Mouse (Mus musculus) lung, embryonic 14.5 days (tissue): ENCODE results near the gene Gm9817. TPM values are rescaled to one million over a fixed set of nuclear protein-coding genes. Genes with fewer than 3 reads are reported as not detected.
"Not testable (repeated sequence)": the region's sequence is repeated elsewhere in the genome, so short reads cannot be mapped to it uniquely, and the experiment has no call there.

Experiments
- ATAC-seq: fragments of 200-750 bp; cut with Nextera tagmentation; 2 replicates; pipeline ENCODE4 v1.8.0; 2017; ENCODE audit warnings: mild to moderate bottlenecking, moderate TSS enrichment, moderate library complexity; ENCODE audit not compliant: insufficient read depth
- DNase-seq: peaks from one replicate; pipeline ENCODE4 v3.0.0-alpha.2; 2015
- H3K27ac ChIP-seq: fragments of 300-500 bp; sonication (generic); 2 replicates; pipeline ENCODE4 v1.5.1; 2014; ENCODE audit warnings: low read depth, mild to moderate bottlenecking, moderate library complexity
- H3K27me3 ChIP-seq: fragments of 300-500 bp; sonication (generic); 2 replicates; pipeline ENCODE4 v1.6.1; 2014; ENCODE audit warnings: low read length, control low read depth; ENCODE audit not compliant: insufficient read depth
- H3K36me3 ChIP-seq: fragments of 300-500 bp; sonication (generic); 2 replicates; pipeline ENCODE4 v1.6.1; 2014; ENCODE audit warnings: control low read depth; ENCODE audit not compliant: insufficient read depth
- H3K4me1 ChIP-seq: fragments of 300-500 bp; sonication (generic); 2 replicates; pipeline ENCODE4 v1.6.1; 2014; ENCODE audit warnings: antibody characterized with exemption, control low read depth; ENCODE audit not compliant: insufficient read depth
- H3K4me2 ChIP-seq: fragments of 300-500 bp; sonication (generic); 2 replicates; pipeline ENCODE4 v1.6.1; 2014; ENCODE audit warnings: mild to moderate bottlenecking
- H3K4me3 ChIP-seq: fragments of 300-500 bp; sonication (generic); 2 replicates; pipeline ENCODE4 v1.5.1; 2014; ENCODE audit warnings: low read depth, low read length
- H3K9ac ChIP-seq: fragments of 300-500 bp; sonication (generic); 2 replicates; pipeline ENCODE4 v1.6.1; 2014
- H3K9me3 ChIP-seq: fragments of 300-500 bp; sonication (generic); 2 replicates; pipeline ENCODE4 v1.6.1; 2016; ENCODE audit warnings: low read depth, low read length, control low read depth
- CTCF ChIP-seq: IDR thresholded peaks from 2 replicates; pipeline ENCODE4 v1.5.1; 2016; ENCODE audit warnings: antibody characterized with exemption, low read depth
- WGBS: fragments of 180-500 bp; shearing (Covaris S2); extraction: QIAGEN DNeasy Blood & Tissue Kit; methylation state at CpG from one replicate; pipeline ENCODE4 v1.1.7; 2014; 5-methylcytosine and 5-hydroxymethylcytosine counted together
- polyA plus RNA-seq: library from polyadenylated mRNA; unstranded; fragments of >200 nt; fragmentation: Nextera tagmentation; extraction: Ambion mirVana; gene quantifications from 2 replicates; pipeline ENCODE4 v1.2.1, GENCODE M21; 2014

Gm9817 gene
- polyA plus RNA-seq, result not detected in 2 replicates

- not testable (repeated sequence) for H3K4me2 ChIP-seq, H3K4me3 ChIP-seq, H3K27me3 ChIP-seq, DNase-seq, H3K27ac ChIP-seq, H3K4me1 ChIP-seq, ATAC-seq, H3K9me3 ChIP-seq, H3K36me3 ChIP-seq, H3K9ac ChIP-seq
- WGBS, result 52% methylated on average over 16 of the region's 16 CpGs
Measured at GRCm38 (mm10) chr13:45078392-45078791, at the start of gene Gm9817. TSS of gene Gm9817 (plus strand) at chr13:45078692.

DNA sequence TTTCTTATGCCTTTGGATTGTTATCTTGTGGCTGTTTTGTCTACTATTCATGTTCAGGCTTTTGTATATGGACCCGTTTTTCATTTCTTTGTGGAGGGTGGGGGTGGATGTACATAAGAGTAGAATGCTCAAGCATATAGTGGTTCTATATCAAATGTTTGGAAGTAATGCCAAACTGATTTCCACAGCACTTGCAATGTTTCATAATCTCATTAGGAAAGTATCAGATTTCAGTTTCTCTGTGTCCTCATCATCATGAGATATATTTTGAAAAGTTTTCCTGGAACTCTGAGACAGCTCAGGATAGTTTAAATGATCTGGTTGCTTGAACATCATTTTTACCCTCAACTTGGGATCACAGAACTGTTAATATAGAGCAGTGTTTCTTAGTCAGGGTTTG lies 48.7 kb upstream of the Gm9817 start:
- H3K9ac ChIP-seq, result no peak overlapping the region
- H3K36me3 ChIP-seq, result no peaks in the 10 kb centered on the region
- H3K4me3 ChIP-seq, result no peak overlapping the region
- DNase-seq (no peak), ATAC-seq (no peak)
- no peak for TF ChIP-seq CTCF
- no peak overlapping the region for H3K4me2 ChIP-seq
- H3K4me1 ChIP-seq, result no peaks in the 10 kb centered on the region
- 58% methylated on average over 1 of the region's 1 CpGs for WGBS
- H3K9me3 ChIP-seq, result no peaks in the 10 kb centered on the region
- H3K27me3 ChIP-seq, result no peaks in the 10 kb centered on the region
- no peak overlapping the region for H3K27ac ChIP-seq

DNA sequence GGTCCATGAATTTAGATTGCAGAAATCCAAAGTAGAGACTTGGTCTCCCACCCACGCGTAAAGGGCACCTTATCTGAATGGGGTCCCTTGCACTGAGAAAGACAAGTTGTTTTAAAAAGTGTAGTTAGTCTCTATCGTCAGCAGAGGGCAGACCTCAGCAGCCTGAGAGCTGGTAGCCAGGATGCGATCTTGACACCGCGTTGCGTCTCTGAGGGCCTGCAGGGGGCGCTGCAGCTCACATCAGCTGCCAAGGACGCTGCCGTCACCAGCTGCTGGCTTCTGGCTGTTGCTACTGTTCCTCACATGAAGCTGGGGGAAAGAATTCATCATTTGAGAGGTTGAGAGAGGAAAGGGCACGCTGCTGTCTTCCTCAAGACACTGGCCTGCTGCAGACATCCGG lies 47.7 kb upstream of the Gm9817 start:
- Histone ChIP-seq H3K9me3 (no peaks in the 10 kb centered on the region), H3K4me3 (no peak overlapping the region), H3K4me2 (peak overlapping the region; percentile 44), H3K36me3 (no peaks in the 10 kb centered on the region), H3K9ac (no peak overlapping the region), H3K27me3 (no peaks in the 10 kb centered on the region), H3K27ac (peak overlapping the region; percentile 69; the same call in 1 of the 2 replicates), H3K4me1 (no peaks in the 10 kb centered on the region)
- peak; percentile 48 for ATAC-seq
- WGBS, result 4% methylated on average over 12 of the region's 12 CpGs
- peak; percentile 97 for DNase-seq
- TF ChIP-seq CTCF, result peak; percentile 100

- H3K9ac ChIP-seq, result no peak overlapping the region
- no peaks in the 10 kb centered on the region for H3K27me3 ChIP-seq
- TF ChIP-seq CTCF, result no peak
- no peak overlapping the region for H3K4me3 ChIP-seq
- H3K36me3 ChIP-seq, result no peaks in the 10 kb centered on the region
- DNase-seq, result no peak
- peak overlapping the region; percentile 69; the same call in 1 of the 2 replicates for H3K27ac ChIP-seq
- peak overlapping the region; percentile 44 for H3K4me2 ChIP-seq
- no peaks in the 10 kb centered on the region for H3K4me1 ChIP-seq
- 26% methylated on average over 10 of the region's 10 CpGs for WGBS
- H3K9me3 ChIP-seq, result no peaks in the 10 kb centered on the region
- ATAC-seq, result peak; percentile 33; the same call in 1 of the 2 replicates
Measured at GRCm38 (mm10) chr13:45031314-45031713, 47.2 kb upstream of the Gm9817 start.

DNA sequence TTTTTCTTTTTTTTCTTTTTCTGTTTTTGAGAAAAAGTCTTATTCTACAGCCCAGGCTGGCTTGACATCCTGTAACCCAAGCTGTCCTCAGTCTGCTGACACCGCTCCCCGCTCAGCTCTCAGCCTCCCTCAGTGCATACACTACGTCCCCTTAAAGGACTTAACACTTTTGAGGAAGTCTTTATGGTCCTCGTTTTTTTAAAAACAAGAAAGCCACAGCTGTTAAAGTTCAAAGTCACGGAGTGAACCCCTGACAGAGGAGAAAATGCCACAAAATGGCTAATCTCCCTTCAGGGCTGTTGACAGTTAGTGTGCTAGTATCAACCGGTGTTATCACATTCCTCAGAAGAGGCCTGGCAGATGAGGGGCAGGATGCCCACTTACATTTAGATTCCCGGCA lies 46.7 kb upstream of the Gm9817 start:
- WGBS, result 22% methylated on average over 7 of the region's 7 CpGs
- Histone ChIP-seq H3K9ac (no peak overlapping the region), H3K9me3 (no peaks in the 10 kb centered on the region), H3K27ac (peak overlapping the region; percentile 5; the same call in 1 of the 2 replicates), H3K36me3 (no peaks in the 10 kb centered on the region), H3K4me2 (no peak overlapping the region), H3K4me1 (no peaks in the 10 kb centered on the region), H3K4me3 (no peak overlapping the region), H3K27me3 (no peaks in the 10 kb centered on the region)
- ATAC-seq (peak; percentile 94), DNase-seq (peak; percentile 86)
- no peak for TF ChIP-seq CTCF

GRCm38 (mm10) chr13:45032484-45032883 lies 46.0 kb upstream of the Gm9817 start:
- Histone ChIP-seq H3K4me3 (no peak overlapping the region), H3K27me3 (no peaks in the 10 kb centered on the region), H3K4me2 (no peak overlapping the region), H3K4me1 (no peaks in the 10 kb centered on the region), H3K27ac (no peak overlapping the region), H3K36me3 (no peaks in the 10 kb centered on the region), H3K9me3 (no peaks in the 10 kb centered on the region), H3K9ac (no peak overlapping the region)
- no peak for ATAC-seq
- no peak for TF ChIP-seq CTCF
- no peak for DNase-seq
- WGBS, result 65% methylated on average over 4 of the region's 4 CpGs

- ATAC-seq (no peak), DNase-seq (no peak)
- H3K27ac ChIP-seq, result no peak overlapping the region
- no peak for TF ChIP-seq CTCF
- no peaks in the 10 kb centered on the region for H3K36me3 ChIP-seq
- H3K4me3 ChIP-seq, result no peak overlapping the region
- H3K9ac ChIP-seq, result no peak overlapping the region
- no peak overlapping the region for H3K4me2 ChIP-seq
- H3K9me3 ChIP-seq, result no peaks in the 10 kb centered on the region
- no peaks in the 10 kb centered on the region for H3K4me1 ChIP-seq
- no peaks in the 10 kb centered on the region for H3K27me3 ChIP-seq
- 85% methylated on average over 10 of the region's 10 CpGs for WGBS
Measured at GRCm38 (mm10) chr13:45033360-45033759, 45.1 kb upstream of the Gm9817 start.

DNA sequence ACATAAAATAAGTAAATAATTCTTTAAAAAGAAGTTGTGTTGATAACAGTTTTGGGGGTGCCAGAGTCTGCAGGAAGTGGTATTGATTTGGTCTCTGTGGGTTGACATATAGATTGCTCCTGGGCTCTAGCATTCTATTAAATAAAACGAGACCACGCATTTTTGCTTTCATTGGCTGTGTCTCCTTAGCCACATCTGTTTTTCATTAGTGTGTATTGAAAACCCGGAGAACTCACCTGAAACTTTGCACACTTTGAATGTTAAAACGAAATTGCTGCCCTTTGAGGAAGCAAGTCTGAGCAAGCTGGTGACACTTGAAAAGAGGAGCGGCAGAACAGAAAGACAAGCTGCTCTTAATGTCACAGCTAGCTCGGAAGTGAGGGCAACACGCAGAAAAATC lies 43.7 kb upstream of the Gm9817 start:
- ATAC-seq (no peak), DNase-seq (no peak)
- H3K27ac ChIP-seq, result no peak overlapping the region
- H3K9ac ChIP-seq, result no peak overlapping the region
- H3K4me3 ChIP-seq, result no peak overlapping the region
- no peaks in the 10 kb centered on the region for H3K36me3 ChIP-seq
- no peak for TF ChIP-seq CTCF
- 58% methylated on average over 7 of the region's 7 CpGs for WGBS
- H3K27me3 ChIP-seq, result no peaks in the 10 kb centered on the region
- no peaks in the 10 kb centered on the region for H3K9me3 ChIP-seq
- H3K4me1 ChIP-seq, result no peaks in the 10 kb centered on the region
- H3K4me2 ChIP-seq, result no peak overlapping the region
